Mouse (Mus musculus): ENCODE data around the gene Tnfrsf4. TPM values are rescaled to one million over a fixed set of nuclear protein-coding genes. Genes with fewer than 3 reads are reported as not detected.
A peak's percentile ranks its signal among the peaks of the same experiment; 100 is the strongest.

Gene Tnfrsf4
- polyA plus RNA-seq, 1 experiment from 2014 or later, result 1.1 TPM

DNA sequence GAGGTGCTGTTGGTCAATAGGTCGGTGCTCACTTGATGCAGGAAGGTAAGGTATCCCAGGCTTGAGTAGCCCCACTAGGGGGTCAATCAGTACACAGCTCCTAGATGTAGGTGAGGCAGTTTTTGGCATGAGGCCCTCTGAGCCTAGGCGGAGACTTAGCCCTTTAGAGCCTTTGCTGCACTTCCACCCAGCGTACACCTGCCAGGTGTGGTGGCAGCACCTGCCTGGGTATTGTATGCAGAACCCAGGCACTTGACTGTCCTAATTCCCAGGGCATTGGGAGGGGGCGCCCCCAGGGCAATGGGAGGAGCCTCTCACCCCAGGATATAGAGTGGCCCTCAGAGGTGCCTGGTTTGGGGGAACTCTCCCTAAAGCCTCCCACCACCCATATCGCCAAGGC lies 41.5 kb downstream of the Tnfrsf4 start:
- WGBS, result 89% methylated on average over 5 of the region's 5 CpGs
- Histone ChIP-seq H3K27me3 (ENCODE audit: control insufficient read depth, insufficient read depth, low read length) (no peaks in the 10 kb centered on the region), H3K9me3 (ENCODE audit: control insufficient read depth, low read length) (no peaks in the 10 kb centered on the region), H3K4me2 (no peak overlapping the region), H3K4me3 (ENCODE audit: low read depth, low read length) (no peak overlapping the region), H3K4me1 (ENCODE audit: control insufficient read depth, insufficient read depth, low read length) (no peaks in the 10 kb centered on the region), H3K9ac (ENCODE audit: low read length) (no peak overlapping the region), H3K27ac (ENCODE audit: low read depth, low read length) (no peak overlapping the region), H3K36me3 (ENCODE audit: control insufficient read depth, insufficient read depth, low read length) (no peaks in the 10 kb centered on the region)
- DNase-seq (ENCODE audit: low spot score, missing footprints) (no peak), ATAC-seq (ENCODE audit: low FRiP score) (no peak)

- ATAC-seq (ENCODE audit: low FRiP score), result no peak
- WGBS, result 72% methylated on average over 10 of the region's 10 CpGs
- H3K9me3 ChIP-seq (ENCODE audit: control insufficient read depth, low read length), result no peaks in the 10 kb centered on the region
- H3K4me1 ChIP-seq (ENCODE audit: control insufficient read depth, insufficient read depth, low read length), result no peaks in the 10 kb centered on the region
- H3K9ac ChIP-seq (ENCODE audit: low read length), result no peak overlapping the region
- no peak overlapping the region for H3K4me2 ChIP-seq
- no peak overlapping the region for H3K27ac ChIP-seq (ENCODE audit: low read depth, low read length)
- no peaks in the 10 kb centered on the region for H3K36me3 ChIP-seq (ENCODE audit: control insufficient read depth, insufficient read depth, low read length)
- DNase-seq (ENCODE audit: low spot score, missing footprints), result no peak
- no peak overlapping the region for H3K4me3 ChIP-seq (ENCODE audit: low read depth, low read length)
- no peaks in the 10 kb centered on the region for H3K27me3 ChIP-seq (ENCODE audit: control insufficient read depth, insufficient read depth, low read length)
Measured at GRCm38 (mm10) chr4:156057702-156058101, 44.1 kb downstream of the Tnfrsf4 start.

DNA sequence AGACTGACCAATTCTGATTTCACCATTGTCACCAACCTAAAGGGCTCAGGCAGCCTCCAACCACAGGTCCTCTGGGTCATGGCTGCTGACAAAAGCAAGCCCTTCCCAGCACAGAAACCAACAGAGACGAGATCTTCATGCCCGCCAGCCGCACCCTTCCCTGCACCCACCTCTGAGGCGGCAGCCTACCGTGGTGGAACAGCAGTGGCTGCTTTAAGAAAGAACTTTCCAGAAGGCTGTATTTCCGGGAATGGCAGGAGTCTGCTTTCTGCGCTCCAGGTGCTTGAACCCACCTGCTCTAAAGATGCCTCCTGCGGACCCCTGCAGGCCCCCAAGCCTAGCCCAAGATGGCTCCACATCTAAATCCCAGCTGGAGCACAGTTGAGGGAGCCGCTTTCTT lies 45.2 kb downstream of the Tnfrsf4 start:
- Histone ChIP-seq H3K4me1 (ENCODE audit: control insufficient read depth, insufficient read depth, low read length) (peaks cover under 1% of the 10 kb centered on the region; the same call in 1 of the 2 replicates), H3K4me2 (no peak overlapping the region), H3K4me3 (ENCODE audit: low read depth, low read length) (no peak overlapping the region), H3K9ac (ENCODE audit: low read length) (no peak overlapping the region), H3K36me3 (ENCODE audit: control insufficient read depth, insufficient read depth, low read length) (no peaks in the 10 kb centered on the region), H3K27me3 (ENCODE audit: control insufficient read depth, insufficient read depth, low read length) (no peaks in the 10 kb centered on the region), H3K27ac (ENCODE audit: low read depth, low read length) (no peak overlapping the region), H3K9me3 (ENCODE audit: control insufficient read depth, low read length) (no peaks in the 10 kb centered on the region)
- 82% methylated on average over 9 of the region's 9 CpGs for WGBS
- ATAC-seq (ENCODE audit: low FRiP score), result no peak
- DNase-seq (ENCODE audit: low spot score, missing footprints), result no peak

GRCm38 (mm10) chr4:156059261-156059660 lies 45.6 kb downstream of the Tnfrsf4 start, which contains the start of gene Ttll10:
Gene Ttll10 (minus strand): TSS chr4:156059414.
- Histone ChIP-seq H3K27me3 (ENCODE audit: control insufficient read depth, insufficient read depth, low read length) (no peaks in the 10 kb centered on the region), H3K9ac (ENCODE audit: low read length) (no peak within 1 kb of the TSS), H3K4me3 (ENCODE audit: low read depth, low read length) (no peak within 1 kb of the TSS), H3K4me2 (no peak within 1 kb of the TSS), H3K27ac (ENCODE audit: low read depth, low read length) (no peak within 1 kb of the TSS), H3K9me3 (ENCODE audit: control insufficient read depth, low read length) (no peaks in the 10 kb centered on the region), H3K36me3 (ENCODE audit: control insufficient read depth, insufficient read depth, low read length) (no peaks in the 10 kb centered on the region), H3K4me1 (ENCODE audit: control insufficient read depth, insufficient read depth, low read length) (peaks cover 4% of the 10 kb centered on the region)
- no peak for ATAC-seq (ENCODE audit: low FRiP score)
- DNase-seq (ENCODE audit: low spot score, missing footprints), result no peak
- WGBS, result 63% methylated on average over 5 of the region's 5 CpGs

- no peak overlapping the region for H3K9ac ChIP-seq (ENCODE audit: low read length)
- DNase-seq (ENCODE audit: low spot score, missing footprints), result no peak
- peaks cover 4% of the 10 kb centered on the region for H3K4me1 ChIP-seq (ENCODE audit: control insufficient read depth, insufficient read depth, low read length)
- no peaks in the 10 kb centered on the region for H3K27me3 ChIP-seq (ENCODE audit: control insufficient read depth, insufficient read depth, low read length)
- H3K36me3 ChIP-seq (ENCODE audit: control insufficient read depth, insufficient read depth, low read length), result no peaks in the 10 kb centered on the region
- 32% methylated on average over 10 of the region's 10 CpGs for WGBS
- no peak overlapping the region for H3K27ac ChIP-seq (ENCODE audit: low read depth, low read length)
- no peak overlapping the region for H3K4me2 ChIP-seq
- no peak for ATAC-seq (ENCODE audit: low FRiP score)
- H3K9me3 ChIP-seq (ENCODE audit: control insufficient read depth, low read length), result no peaks in the 10 kb centered on the region
- no peak overlapping the region for H3K4me3 ChIP-seq (ENCODE audit: low read depth, low read length)
Measured at GRCm38 (mm10) chr4:156059713-156060112, 46.1 kb downstream of the Tnfrsf4 start.

- peak; percentile 40; the same call in 1 of the 2 replicates for ATAC-seq (ENCODE audit: low FRiP score)
- Histone ChIP-seq H3K4me2 (no peak overlapping the region), H3K4me3 (ENCODE audit: low read depth, low read length) (no peak overlapping the region), H3K36me3 (ENCODE audit: control insufficient read depth, insufficient read depth, low read length) (no peaks in the 10 kb centered on the region), H3K4me1 (ENCODE audit: control insufficient read depth, insufficient read depth, low read length) (peaks cover 4% of the 10 kb centered on the region), H3K27me3 (ENCODE audit: control insufficient read depth, insufficient read depth, low read length) (no peaks in the 10 kb centered on the region), H3K9me3 (ENCODE audit: control insufficient read depth, low read length) (no peaks in the 10 kb centered on the region), H3K27ac (ENCODE audit: low read depth, low read length) (no peak overlapping the region), H3K9ac (ENCODE audit: low read length) (no peak overlapping the region)
- no peak for DNase-seq (ENCODE audit: low spot score, missing footprints)
- 1% methylated on average over 4 of the region's 4 CpGs for WGBS
Measured at GRCm38 (mm10) chr4:156063861-156064509, 50.3 kb downstream of the Tnfrsf4 start.

DNA sequence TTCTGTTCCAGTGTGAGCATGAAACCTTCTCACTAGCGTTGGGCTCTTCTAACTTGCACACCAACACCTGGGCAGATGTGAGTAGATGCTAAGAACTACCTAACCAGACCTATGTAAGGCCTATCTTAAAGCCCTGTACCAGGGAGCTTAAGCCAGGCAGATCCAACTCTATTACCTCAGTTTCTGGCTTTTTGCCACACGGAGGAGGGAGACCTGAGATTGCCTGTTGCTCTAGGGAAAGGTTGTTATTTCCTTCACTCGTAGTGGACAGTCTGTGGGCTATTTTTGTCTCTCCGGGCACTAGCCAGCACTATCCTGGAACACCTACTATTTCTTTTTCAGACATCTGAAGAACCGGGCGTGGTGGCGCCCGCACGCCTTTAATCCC lies 50.9 kb downstream of the Tnfrsf4 start:
- DNase-seq (ENCODE audit: low spot score, missing footprints), result no peak
- ATAC-seq (ENCODE audit: low FRiP score), result no peak

DNA sequence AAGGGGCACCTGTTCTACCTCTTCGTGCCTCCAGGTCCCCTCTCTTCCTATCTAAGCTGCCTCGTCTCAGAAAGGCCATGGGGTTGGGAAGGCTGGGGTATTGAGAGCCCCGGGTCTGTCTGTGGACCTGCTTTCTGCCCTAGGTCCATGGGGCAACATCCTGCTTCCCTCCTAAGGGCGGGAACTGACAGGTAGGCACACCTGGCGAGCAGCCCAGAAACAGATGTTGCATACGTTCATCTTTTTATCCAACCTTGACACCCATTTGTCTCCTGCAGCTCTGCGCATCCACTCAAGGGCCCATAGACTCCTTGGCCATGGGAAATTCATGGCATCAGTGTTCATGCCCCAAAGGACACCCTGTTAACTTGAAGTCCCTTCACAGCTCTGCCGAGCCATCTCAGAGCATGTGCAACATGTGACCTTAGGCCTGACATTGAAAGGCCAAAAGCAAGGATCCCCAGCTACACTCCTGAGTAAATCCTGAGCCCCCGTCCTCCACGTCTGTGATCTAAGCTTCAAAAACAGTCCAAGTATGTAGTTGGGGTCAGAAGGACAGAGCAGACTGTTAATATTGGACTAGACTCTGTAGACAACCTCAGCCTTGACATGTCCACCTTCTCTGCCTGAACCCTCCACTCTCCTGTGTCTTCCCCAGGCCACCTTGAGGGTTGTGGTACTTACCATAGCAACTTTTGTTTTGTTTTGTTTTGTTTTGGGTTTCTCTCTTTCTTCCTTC lies 51.7 kb downstream of the Tnfrsf4 start:
- Histone ChIP-seq H3K4me1 (ENCODE audit: control insufficient read depth, insufficient read depth, low read length) (peaks cover 4% of the 10 kb centered on the region), H3K4me3 (ENCODE audit: low read depth, low read length) (no peak overlapping the region), H3K9ac (ENCODE audit: low read length) (no peak overlapping the region), H3K9me3 (ENCODE audit: control insufficient read depth, low read length) (no peaks in the 10 kb centered on the region), H3K27me3 (ENCODE audit: control insufficient read depth, insufficient read depth, low read length) (no peaks in the 10 kb centered on the region), H3K27ac (ENCODE audit: low read depth, low read length) (no peak overlapping the region), H3K36me3 (ENCODE audit: control insufficient read depth, insufficient read depth, low read length) (no peaks in the 10 kb centered on the region), H3K4me2 (no peak overlapping the region)
- WGBS, result 89% methylated on average over 10 of the region's 10 CpGs
- no peak for ATAC-seq (ENCODE audit: low FRiP score)
- no peak for DNase-seq (ENCODE audit: low spot score, missing footprints)

More for the DNA sequence above, 50.9 kb downstream of the Tnfrsf4 start:
- WGBS, result 86% methylated on average over 9 of the region's 9 CpGs
- Histone ChIP-seq H3K27me3 (ENCODE audit: control insufficient read depth, insufficient read depth, low read length) (no peaks in the 10 kb centered on the region), H3K27ac (ENCODE audit: low read depth, low read length) (no peak overlapping the region), H3K9ac (ENCODE audit: low read length) (no peak overlapping the region), H3K4me3 (ENCODE audit: low read depth, low read length) (no peak overlapping the region), H3K36me3 (ENCODE audit: control insufficient read depth, insufficient read depth, low read length) (no peaks in the 10 kb centered on the region), H3K9me3 (ENCODE audit: control insufficient read depth, low read length) (no peaks in the 10 kb centered on the region), H3K4me1 (ENCODE audit: control insufficient read depth, insufficient read depth, low read length) (peaks cover 4% of the 10 kb centered on the region), H3K4me2 (no peak overlapping the region)
